Mouse (Mus musculus): ENCODE results near the gene Lpin3.

DNA sequence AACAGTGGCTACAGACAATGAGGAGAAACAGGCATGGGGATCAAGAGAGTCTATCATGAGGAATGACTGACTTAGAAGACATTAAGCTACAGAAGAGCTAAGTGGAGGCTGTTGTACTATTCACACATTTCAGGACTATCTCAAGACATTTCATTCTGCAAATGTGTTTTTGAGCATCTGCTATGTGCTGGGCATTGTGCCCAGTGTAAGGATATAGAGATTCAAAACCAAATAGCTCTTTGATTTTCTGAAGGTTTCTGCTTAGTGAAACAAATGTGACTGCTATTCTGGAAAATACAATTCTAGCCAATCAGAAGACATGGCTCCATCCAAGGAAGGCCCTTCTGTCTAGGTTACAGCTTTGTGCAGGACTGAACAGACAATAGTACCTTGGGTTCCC, 25.8 kb upstream of the Lpin3 start:
- TF ChIP-seq POLR2A (IDR thresholded peaks at IDR 0.05; ENCODE audit: low read depth, low read length) (no peak), CTCF (IDR thresholded peaks at IDR 0.05; ENCODE audit: extremely low read depth, insufficient read depth, insufficient read length, insufficient replicate concordance) (no peak)

Data from spleen, adult 2 months (tissue).